Mouse (Mus musculus) spleen, adult 2 months (tissue): ENCODE results near the gene Nfia. TPM values are rescaled to one million over a fixed set of nuclear protein-coding genes. Genes with fewer than 3 reads are reported as not detected.

Source experiments
- DNase-seq, 2 experiments: peaks; one replicate each; pipeline versions ENCODE4 v3.0.0 to v3.0.0-alpha.2; 2012 to 2021; ENCODE audit warnings: low spot score in 2 of 2, low read depth in 1 of 2
- H3K27ac ChIP-seq: fragments of 200-500 bp; 2 replicates; pipeline ENCODE4 v1.5.1; 2012; ENCODE audit warnings: low read length, inconsistent platforms; ENCODE audit not compliant: insufficient read depth
- H3K27me3 ChIP-seq: fragments of 200-500 bp; 2 replicates; pipeline ENCODE4 v1.6.1; 2012; ENCODE audit warnings: mild to moderate bottlenecking, moderate library complexity, low read length, inconsistent platforms; ENCODE audit not compliant: control insufficient read depth, insufficient read depth
- H3K36me3 ChIP-seq: fragments of 200-500 bp; 2 replicates; pipeline ENCODE4 v1.6.1; 2012; ENCODE audit warnings: mild to moderate bottlenecking, low read length, inconsistent platforms; ENCODE audit not compliant: control insufficient read depth, insufficient read depth
- H3K4me1 ChIP-seq: fragments of 200-500 bp; 2 replicates; pipeline ENCODE4 v1.6.1; 2011; ENCODE audit warnings: inconsistent platforms; ENCODE audit not compliant: control insufficient read depth, insufficient read depth, insufficient read length
- H3K4me3 ChIP-seq: fragments of 200-500 bp; 2 replicates; pipeline ENCODE4 v1.5.1; 2011; ENCODE audit warnings: mild to moderate bottlenecking, inconsistent platforms; ENCODE audit not compliant: insufficient read depth, insufficient read length; ENCODE audit errors: extremely low read depth
- CTCF ChIP-seq: fragments of 200-500 bp; IDR thresholded peaks from 2 replicates; pipeline ENCODE4 v1.5.1; 2011; ENCODE audit warnings: mild to moderate bottlenecking, inconsistent platforms; ENCODE audit not compliant: insufficient read depth, insufficient read length, insufficient replicate concordance; ENCODE audit errors: extremely low read depth
- POLR2A ChIP-seq: fragments of 200-500 bp; IDR thresholded peaks from 2 replicates; pipeline ENCODE4 v1.6.1; 2011; ENCODE audit warnings: low read depth, low read length, inconsistent platforms
- WGBS: fragments of 180-500 bp; shearing (Covaris S2); methylation state at CpG from one replicate; pipeline ENCODE4 v1.1.7; 2018; 5-methylcytosine and 5-hydroxymethylcytosine counted together
- polyA plus RNA-seq: library from polyadenylated mRNA; depleted of rRNA; stranded (reverse); fragments of >200 nt; gene quantifications from 2 replicates; pipeline ENCODE4 v1.2.3, GENCODE M21; 2012; rRNA removed

The Nfia gene
- polyA plus RNA-seq, 1 experiment, result 10.3 TPM

- Histone ChIP-seq H3K27me3 (no peaks in the 10 kb centered on the region; the same call in 1 of the 2 replicates), H3K27ac (no peak overlapping the region), H3K36me3 (no peaks in the 10 kb centered on the region), H3K4me3 (no peak overlapping the region), H3K4me1 (no peaks in the 10 kb centered on the region)
- WGBS, result 93% methylated on average over 2 of the region's 2 CpGs
- DNase-seq, result no peak
- TF ChIP-seq CTCF (no peak), POLR2A (no peak)
These were observed 363.5 kb downstream of the Nfia start for GRCm38 (mm10) chr4:98136072-98136471.

- no peak overlapping the region for H3K27ac ChIP-seq
- H3K4me3 ChIP-seq, result no peak overlapping the region
- H3K27me3 ChIP-seq, result no peaks in the 10 kb centered on the region
- DNase-seq, result no peak
- 91% methylated on average over 1 of the region's 1 CpGs for WGBS
- H3K36me3 ChIP-seq, result no peaks in the 10 kb centered on the region
- no peak for TF ChIP-seq CTCF
- TF ChIP-seq POLR2A, result no peak
- no peaks in the 10 kb centered on the region for H3K4me1 ChIP-seq
These were observed 370.4 kb downstream of the Nfia start for GRCm38 (mm10) chr4:98142879-98143436.

- H3K36me3 ChIP-seq, result no peaks in the 10 kb centered on the region
- DNase-seq, result no peak
- no peaks in the 10 kb centered on the region for H3K27me3 ChIP-seq
- H3K27ac ChIP-seq, result no peak overlapping the region
- H3K4me3 ChIP-seq, result no peak overlapping the region
- H3K4me1 ChIP-seq, result no peaks in the 10 kb centered on the region
- WGBS, result 90% methylated on average over 5 of the region's 5 CpGs
- no peak for TF ChIP-seq CTCF
- TF ChIP-seq POLR2A, result no peak
These were observed 378.0 kb downstream of the Nfia start for GRCm38 (mm10) chr4:98150576-98150975.

GRCm38 (mm10) chr4:98157921-98158320 lies 385.4 kb downstream of the Nfia start:
- Histone ChIP-seq H3K27me3 (no peaks in the 10 kb centered on the region), H3K4me3 (no peak overlapping the region), H3K27ac (no peak overlapping the region), H3K4me1 (no peaks in the 10 kb centered on the region), H3K36me3 (no peaks in the 10 kb centered on the region)
- WGBS, result 94% methylated on average over 3 of the region's 3 CpGs
- no peak for TF ChIP-seq POLR2A
- TF ChIP-seq CTCF, result no peak
- no peak for DNase-seq

- H3K4me1 ChIP-seq, result no peaks in the 10 kb centered on the region
- H3K36me3 ChIP-seq, result no peaks in the 10 kb centered on the region
- H3K4me3 ChIP-seq, result no peak overlapping the region
- 90% methylated on average over 3 of the region's 3 CpGs for WGBS
- H3K27me3 ChIP-seq, result no peaks in the 10 kb centered on the region
- DNase-seq, result no peak
- no peak for TF ChIP-seq CTCF
- TF ChIP-seq POLR2A, result no peak
- no peak overlapping the region for H3K27ac ChIP-seq
These were observed 393.8 kb downstream of the Nfia start for GRCm38 (mm10) chr4:98166379-98166778.

Other genes with a start within 250 kb of the Nfia start
- gene E130114P18Rik, start 5.3 kb downstream of the Nfia start, polyA plus RNA-seq, result not detected in 2 replicates